Mouse (Mus musculus) hindbrain, embryonic 16.5 days (tissue): ENCODE data around the gene Fgfr1op2. TPM values are rescaled to one million over a fixed set of nuclear protein-coding genes. Genes with fewer than 3 reads are reported as not detected.

Experiments
- ATAC-seq: fragments of 200-750 bp; cut with Nextera tagmentation; 2 replicates; pipeline ENCODE4 v1.8.0; 2017; ENCODE audit warnings: moderate TSS enrichment, moderate library complexity
- H3K27ac ChIP-seq: fragments of 300-500 bp; sonication (generic); 2 replicates; pipeline ENCODE4 v1.5.1; 2014; ENCODE audit warnings: low read depth, mild to moderate bottlenecking, control low read depth, low read length, moderate library complexity
- H3K27me3 ChIP-seq: fragments of 300-500 bp; sonication (generic); replicated peaks from 2 replicates; pipeline ENCODE4 v1.6.1; 2014; ENCODE audit warnings: low read length; ENCODE audit not compliant: control insufficient read depth, insufficient read depth
- H3K36me3 ChIP-seq: fragments of 300-500 bp; sonication (generic); 2 replicates; pipeline ENCODE4 v1.6.1; 2014; ENCODE audit warnings: mild to moderate bottlenecking, low read length, moderate library complexity, mixed read lengths; ENCODE audit not compliant: control insufficient read depth, insufficient read depth
- H3K4me1 ChIP-seq: fragments of 300-500 bp; sonication (generic); 2 replicates; pipeline ENCODE4 v1.6.1; 2014; ENCODE audit warnings: low read depth, low read length; ENCODE audit not compliant: control insufficient read depth, insufficient read depth
- H3K4me2 ChIP-seq: fragments of 300-500 bp; sonication (generic); 2 replicates; pipeline ENCODE4 v1.6.1; 2014; ENCODE audit warnings: mild to moderate bottlenecking, low read length, control low read depth, moderate library complexity
- H3K4me3 ChIP-seq: fragments of 300-500 bp; sonication (generic); 2 replicates; pipeline ENCODE4 v1.5.1; 2014; ENCODE audit warnings: mild to moderate bottlenecking, low read length, control low read depth, moderate library complexity
- H3K9ac ChIP-seq: fragments of 300-500 bp; sonication (generic); 2 replicates; pipeline ENCODE4 v1.6.1; 2014; ENCODE audit warnings: low read depth, mild to moderate bottlenecking, control low read depth, low read length, moderate library complexity
- H3K9me3 ChIP-seq: fragments of 300-500 bp; sonication (generic); 2 replicates; pipeline ENCODE4 v1.6.1; 2014; ENCODE audit warnings: mild to moderate bottlenecking, low read length, moderate library complexity; ENCODE audit not compliant: control insufficient read depth
- WGBS: fragments of 180-500 bp; shearing (Covaris S2); extraction: QIAGEN DNeasy Blood & Tissue Kit; methylation state at CpG from one replicate; pipeline ENCODE4 v1.1.7; 2014; 5-methylcytosine and 5-hydroxymethylcytosine counted together
- polyA plus RNA-seq: library from polyadenylated mRNA; unstranded; fragments of >200 nt; fragmentation: Nextera tagmentation; extraction: Ambion mirVana; gene quantifications from 2 replicates; pipeline ENCODE4 v1.2.1, GENCODE M21; 2015

The Fgfr1op2 gene
- polyA plus RNA-seq, 1 experiment from 2014 or later: 38.0 TPM

DNA sequence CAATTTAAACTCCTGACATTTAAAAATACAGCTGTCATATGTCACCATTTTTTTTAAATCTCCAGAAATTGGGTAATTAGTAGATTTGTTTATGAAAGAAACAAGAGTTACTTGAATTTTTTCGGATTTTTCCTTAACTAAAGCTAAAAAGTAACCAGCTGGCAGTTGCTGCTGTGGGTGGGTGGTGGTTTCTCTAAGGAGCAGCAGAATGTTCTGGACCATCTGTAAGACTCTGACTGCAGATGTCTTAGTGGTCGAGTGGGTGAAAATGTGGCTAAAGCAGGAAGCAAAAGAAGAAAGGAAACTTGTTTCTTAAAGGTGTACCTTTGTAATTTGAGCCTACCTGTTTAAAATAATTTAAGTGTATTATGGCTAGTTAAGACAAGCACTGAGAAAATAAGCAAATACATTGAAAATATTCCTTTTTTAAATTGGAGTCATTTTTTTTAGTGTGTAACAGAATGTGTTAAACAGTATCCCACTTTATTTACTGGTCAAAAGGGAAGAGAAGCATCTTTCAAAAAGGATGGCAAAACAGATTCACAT, 3.5 kb downstream of the Fgfr1op2 start:
- no peak overlapping the region for H3K4me2 ChIP-seq
- WGBS: 46% methylated on average over 2 of the region's 2 CpGs
- no peak overlapping the region for H3K9ac ChIP-seq
- no peaks in the 10 kb centered on the region for H3K36me3 ChIP-seq
- no peak for ATAC-seq
- H3K4me3 ChIP-seq: no peak overlapping the region
- H3K27ac ChIP-seq: no peak overlapping the region
- no peaks in the 10 kb centered on the region for H3K27me3 ChIP-seq
- H3K9me3 ChIP-seq: no peaks in the 10 kb centered on the region
- peaks cover 14% of the 10 kb centered on the region for H3K4me1 ChIP-seq

GRCm38 (mm10) chr6:146583366-146584046, 6.5 kb downstream of the Fgfr1op2 start:
- ATAC-seq: no peak
- Histone ChIP-seq H3K27ac (no peak overlapping the region), H3K4me3 (no peak overlapping the region), H3K4me1 (peaks cover 4% of the 10 kb centered on the region; the same call in 1 of the 2 replicates), H3K9me3 (no peaks in the 10 kb centered on the region), H3K36me3 (peaks cover 5% of the 10 kb centered on the region; the same call in 1 of the 2 replicates), H3K4me2 (no peak overlapping the region), H3K9ac (no peak overlapping the region), H3K27me3 (no peaks in the 10 kb centered on the region)
- WGBS: 87% methylated on average over 2 of the region's 2 CpGs

- 98% methylated on average over 5 of the region's 5 CpGs for WGBS
- H3K9me3 ChIP-seq: no peaks in the 10 kb centered on the region
- no peak overlapping the region for H3K4me2 ChIP-seq
- H3K9ac ChIP-seq: no peak overlapping the region
- peaks cover 7% of the 10 kb centered on the region; the same call in 1 of the 2 replicates for H3K36me3 ChIP-seq
- no peak overlapping the region for H3K27ac ChIP-seq
- no peak for ATAC-seq
- H3K4me1 ChIP-seq: no peaks in the 10 kb centered on the region
- H3K27me3 ChIP-seq: no peaks in the 10 kb centered on the region
- H3K4me3 ChIP-seq: no peak overlapping the region
Measured at GRCm38 (mm10) chr6:146585134-146585533, 8.1 kb downstream of the Fgfr1op2 start.

DNA sequence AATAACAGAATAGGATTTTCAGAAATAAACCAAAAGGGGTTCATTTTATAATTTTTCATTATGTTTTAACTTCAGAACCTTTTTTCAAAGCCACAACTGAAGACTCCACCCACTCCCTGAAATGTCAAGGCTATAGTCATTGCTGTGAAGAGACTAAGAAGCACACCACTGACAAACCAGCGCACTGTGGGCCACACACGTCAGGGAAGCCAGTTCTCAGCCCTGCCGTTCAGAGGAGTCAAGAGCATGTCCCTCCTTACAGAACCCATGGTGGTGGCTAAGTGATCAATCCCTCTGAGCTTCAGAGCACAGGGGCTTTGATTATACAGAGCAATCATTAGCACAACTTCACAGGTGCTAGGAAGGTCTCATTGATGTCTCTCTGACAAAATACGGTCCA, 25.6 kb downstream of the Fgfr1op2 start:
- no peak overlapping the region for H3K9ac ChIP-seq
- no peak overlapping the region for H3K4me3 ChIP-seq
- peaks cover 20% of the 10 kb centered on the region for H3K36me3 ChIP-seq
- no peak overlapping the region for H3K4me2 ChIP-seq
- H3K27ac ChIP-seq: no peak overlapping the region
- no peaks in the 10 kb centered on the region for H3K27me3 ChIP-seq
- no peaks in the 10 kb centered on the region for H3K4me1 ChIP-seq
- no peak for ATAC-seq
- H3K9me3 ChIP-seq: no peaks in the 10 kb centered on the region
- WGBS: 85% methylated on average over 4 of the region's 4 CpGs

DNA sequence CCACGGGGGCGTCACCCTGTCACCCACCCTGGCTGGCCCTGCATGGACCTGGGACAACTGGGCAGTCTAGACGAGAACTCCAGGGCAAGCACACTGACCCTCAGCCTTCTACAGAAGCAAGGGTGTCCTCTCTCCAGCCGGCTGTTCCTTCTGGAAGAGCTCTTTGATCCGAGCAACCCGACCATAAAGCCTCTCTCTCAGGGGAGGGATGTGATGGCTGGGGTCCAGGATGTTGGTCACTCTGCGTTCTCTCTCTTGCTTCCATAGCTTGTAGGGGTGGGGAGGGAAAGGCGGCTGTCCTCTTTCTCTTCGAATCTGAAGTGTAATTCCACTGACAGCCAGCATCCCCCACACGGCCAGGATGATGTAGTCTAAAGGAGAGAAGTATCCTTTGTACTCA, 26.6 kb downstream of the Fgfr1op2 start:
- H3K9me3 ChIP-seq: no peaks in the 10 kb centered on the region
- ATAC-seq: no peak
- H3K36me3 ChIP-seq: peaks cover 20% of the 10 kb centered on the region

GRCm38 (mm10) chr6:146611385-146611784, 34.4 kb downstream of the Fgfr1op2 start:
- Histone ChIP-seq H3K4me3 (no peak overlapping the region), H3K9ac (no peak overlapping the region), H3K9me3 (no peaks in the 10 kb centered on the region), H3K36me3 (peaks cover 32% of the 10 kb centered on the region), H3K27me3 (no peaks in the 10 kb centered on the region), H3K4me1 (no peaks in the 10 kb centered on the region), H3K27ac (no peak overlapping the region), H3K4me2 (no peak overlapping the region)
- no peak for ATAC-seq
- 94% methylated on average over 6 of the region's 6 CpGs for WGBS

More for the DNA sequence above, 26.6 kb downstream of the Fgfr1op2 start:
- Histone ChIP-seq H3K4me1 (no peaks in the 10 kb centered on the region), H3K27me3 (no peaks in the 10 kb centered on the region), H3K9ac (no peak overlapping the region), H3K4me2 (no peak overlapping the region), H3K27ac (no peak overlapping the region), H3K4me3 (no peak overlapping the region)
- WGBS: 83% methylated on average over 10 of the region's 10 CpGs

DNA sequence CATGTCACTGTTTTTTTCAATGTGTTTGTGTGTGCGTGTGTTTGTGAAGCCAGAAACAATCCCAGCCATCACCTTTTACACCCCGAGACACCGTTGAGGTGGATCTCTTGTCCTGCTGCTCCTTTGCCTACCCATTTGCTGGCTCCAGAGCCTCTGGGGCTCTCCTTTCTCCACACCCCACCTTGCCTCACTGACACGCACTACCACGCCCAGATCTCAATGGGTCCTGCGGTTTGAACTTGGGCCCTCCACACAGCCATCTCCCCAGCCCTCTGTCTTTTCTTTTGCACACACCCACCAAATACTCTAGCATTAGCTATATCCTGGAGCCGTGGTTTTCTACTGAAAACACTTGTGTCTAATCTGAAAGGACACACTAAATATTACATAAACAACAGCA, 34.9 kb downstream of the Fgfr1op2 start:
- WGBS: 93% methylated on average over 7 of the region's 7 CpGs
- ATAC-seq: no peak
- Histone ChIP-seq H3K4me1 (no peaks in the 10 kb centered on the region), H3K27ac (no peak overlapping the region), H3K36me3 (peaks cover 36% of the 10 kb centered on the region), H3K9me3 (no peaks in the 10 kb centered on the region), H3K27me3 (no peaks in the 10 kb centered on the region), H3K9ac (no peak overlapping the region), H3K4me3 (no peak overlapping the region), H3K4me2 (no peak overlapping the region)

DNA sequence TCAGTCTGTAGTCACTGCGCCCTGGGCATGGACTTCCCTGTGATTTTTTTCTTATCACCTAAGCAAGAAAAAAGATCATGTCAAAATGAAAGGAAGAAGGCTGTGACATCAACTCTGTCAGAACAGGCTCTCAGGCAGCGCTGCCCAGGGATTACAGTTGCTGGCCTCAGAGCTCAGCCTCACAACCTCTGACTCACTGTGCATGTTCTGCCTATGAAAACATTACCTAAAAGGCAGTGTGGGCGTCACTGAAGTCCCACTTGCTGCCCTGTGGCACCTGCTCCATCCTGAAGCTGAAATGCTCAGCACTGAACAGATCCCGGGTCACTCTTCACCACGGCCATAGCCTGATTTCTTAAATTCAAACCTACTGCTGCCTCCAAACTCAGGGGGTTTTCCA, 35.7 kb downstream of the Fgfr1op2 start:
- ATAC-seq: no peak
- 91% methylated on average over 5 of the region's 5 CpGs for WGBS
- Histone ChIP-seq H3K27me3 (no peaks in the 10 kb centered on the region), H3K9me3 (no peaks in the 10 kb centered on the region), H3K36me3 (peaks cover 37% of the 10 kb centered on the region), H3K4me2 (no peak overlapping the region), H3K9ac (no peak overlapping the region), H3K27ac (no peak overlapping the region), H3K4me3 (no peak overlapping the region), H3K4me1 (no peaks in the 10 kb centered on the region)

GRCm38 (mm10) chr6:146613907-146614306, 36.9 kb downstream of the Fgfr1op2 start:
- no peak for ATAC-seq
- Histone ChIP-seq H3K4me2 (no peak overlapping the region), H3K9ac (no peak overlapping the region), H3K27me3 (no peaks in the 10 kb centered on the region), H3K9me3 (no peaks in the 10 kb centered on the region), H3K4me1 (no peaks in the 10 kb centered on the region), H3K36me3 (peaks cover 40% of the 10 kb centered on the region), H3K27ac (no peak overlapping the region), H3K4me3 (no peak overlapping the region)
- 94% methylated on average over 5 of the region's 5 CpGs for WGBS
